Mouse (Mus musculus) frontal cortex, adult (tissue): ENCODE measurements at regions not wholly inside any gene's neighbourhood (a gene's known extent, or its start where the extent isn't known, plus 50 kb on each side); places are given as distances from the start of the nearest gene placed in this dataset.

Experiments
- ATAC-seq: cut with Nextera tagmentation; 2 replicates; pipeline ENCODE4 v1.9.2; 2017; ENCODE audit warnings: mild to moderate bottlenecking, moderate library complexity, mixed read lengths; ENCODE audit not compliant: low TSS enrichment

DNA sequence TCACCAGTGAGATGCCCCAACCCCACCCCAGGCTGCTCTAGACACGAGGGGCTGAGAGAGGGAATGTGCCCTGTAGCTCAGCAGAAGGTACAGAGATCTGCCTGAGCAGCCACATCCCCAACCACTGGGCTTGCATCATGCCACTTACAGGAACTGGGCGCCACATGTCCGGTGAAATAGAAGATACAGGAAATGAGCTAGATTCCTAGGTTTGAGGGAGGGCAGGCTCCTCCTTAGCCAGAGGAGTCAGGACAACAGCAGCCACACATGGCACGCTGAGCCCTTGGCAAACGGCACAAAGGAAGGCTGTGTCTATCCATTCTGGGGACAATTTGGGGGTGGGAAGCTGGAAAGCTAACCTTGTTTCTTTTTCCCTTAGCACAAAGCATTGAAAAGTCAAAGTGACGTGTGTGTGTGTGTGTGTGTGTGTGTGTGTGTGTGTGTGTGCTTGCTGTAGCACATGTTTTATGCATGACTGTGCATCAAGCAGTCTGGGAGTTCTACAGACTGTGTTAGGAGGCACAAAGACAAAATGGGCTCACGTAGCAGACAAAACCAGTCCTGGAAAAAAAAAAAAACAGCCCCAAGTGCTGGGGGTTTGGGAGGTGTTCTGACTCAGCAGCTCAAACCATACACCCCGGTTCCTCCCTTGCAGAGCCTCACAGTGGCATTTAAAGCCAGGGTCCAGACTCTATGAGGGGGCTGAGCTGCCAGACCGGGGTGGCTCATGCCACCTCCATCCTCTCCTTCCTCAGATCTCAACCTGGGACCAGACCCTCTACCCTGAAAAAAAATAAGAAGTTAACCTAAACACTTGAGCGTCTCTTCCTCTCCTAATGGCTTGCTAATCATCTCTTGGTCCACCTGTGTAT lies 343.7 kb upstream of the Smim15 start:
- peak; percentile 53 for ATAC-seq

GRCm38 (mm10) chr13:107699251-107699650 lies 345.0 kb upstream of the Smim15 start:
- ATAC-seq, result peak; percentile 31

GRCm38 (mm10) chr13:107698345-107698744 lies 345.9 kb upstream of the Smim15 start:
- peak; percentile 76 for ATAC-seq

GRCm38 (mm10) chr13:107692123-107692830 lies 352.0 kb upstream of the Smim15 start:
- ATAC-seq, result no peak

- no peak for ATAC-seq
Observed at GRCm38 (mm10) chr13:107688972-107689371, 355.3 kb upstream of the Smim15 start.

GRCm38 (mm10) chr13:107685231-107685630 lies 359.0 kb upstream of the Smim15 start:
- no peak for ATAC-seq

DNA sequence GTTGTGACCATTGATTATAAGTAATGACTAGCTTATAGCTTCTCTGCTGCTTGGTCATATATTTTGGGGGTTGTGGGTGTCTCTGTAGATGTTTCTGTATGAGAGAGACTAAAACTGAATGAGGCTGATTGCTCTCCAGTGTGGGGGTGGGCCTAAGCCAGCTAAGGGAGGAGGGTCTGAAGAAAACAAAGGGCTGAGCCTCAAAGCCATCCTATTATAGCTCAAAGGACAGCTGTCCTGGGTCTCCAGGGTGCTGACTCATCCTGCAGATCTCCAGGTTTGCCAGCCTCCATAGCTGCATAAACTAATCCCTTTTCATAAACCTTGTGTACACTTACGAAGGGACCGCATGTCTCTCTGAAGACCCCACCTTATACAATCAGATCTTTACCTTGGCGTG lies 360.3 kb upstream of the Smim15 start:
- no peak for ATAC-seq

DNA sequence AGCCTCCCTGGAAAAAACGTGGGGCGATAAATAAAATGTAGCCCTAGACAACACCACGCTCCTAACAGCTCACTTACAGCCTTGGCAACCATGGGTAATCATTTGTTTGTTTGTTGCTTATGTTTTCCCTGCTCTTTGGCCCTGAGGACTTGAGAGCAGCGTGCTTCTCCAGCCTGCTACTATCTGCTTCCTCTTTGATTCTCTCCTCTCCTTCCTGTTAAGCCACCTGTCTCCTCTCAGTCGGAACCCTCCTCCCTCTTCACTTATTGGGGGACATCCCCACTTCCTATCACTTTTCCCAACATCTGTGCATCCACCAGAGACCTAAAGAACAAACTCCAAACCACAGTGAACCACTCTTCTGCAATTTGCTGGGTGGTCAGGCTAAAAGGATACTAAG lies 362.5 kb upstream of the Smim15 start:
- no peak for ATAC-seq

DNA sequence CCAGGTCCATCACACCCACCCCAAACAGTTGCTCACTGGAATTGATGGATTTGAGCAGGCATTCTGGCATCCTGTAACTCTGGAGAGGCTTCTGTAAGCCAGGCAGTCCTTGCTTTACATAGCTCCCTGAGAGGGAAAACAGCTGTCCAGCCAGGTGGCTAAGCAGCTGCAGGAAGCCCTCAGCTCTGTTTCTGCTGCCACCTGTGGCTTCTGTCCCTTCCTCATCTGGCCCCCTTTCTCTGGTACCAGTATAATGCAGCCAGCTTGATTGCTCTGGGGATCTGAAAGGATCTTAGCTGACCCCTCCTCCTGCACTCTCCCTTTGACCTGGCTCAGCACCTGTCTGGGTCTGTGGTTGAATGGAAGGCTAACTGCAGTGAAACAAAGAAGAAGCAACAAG lies 365.4 kb upstream of the Smim15 start:
- ATAC-seq, result no peak

- no peak for ATAC-seq
Observed at GRCm38 (mm10) chr13:107677091-107677470, 367.2 kb upstream of the Smim15 start.

GRCm38 (mm10) chr13:107676310-107677090 lies 367.7 kb upstream of the Smim15 start:
- ATAC-seq, result peak; percentile 41; the same call in 1 of the 2 replicates

- ATAC-seq, result no peak
Observed at GRCm38 (mm10) chr13:107672166-107672565, 372.1 kb upstream of the Smim15 start.

- no peak for ATAC-seq
Observed at GRCm38 (mm10) chr13:107668509-107668908, 375.7 kb upstream of the Smim15 start.

GRCm38 (mm10) chr13:107665775-107666174 lies 378.5 kb upstream of the Smim15 start:
- no peak for ATAC-seq

DNA sequence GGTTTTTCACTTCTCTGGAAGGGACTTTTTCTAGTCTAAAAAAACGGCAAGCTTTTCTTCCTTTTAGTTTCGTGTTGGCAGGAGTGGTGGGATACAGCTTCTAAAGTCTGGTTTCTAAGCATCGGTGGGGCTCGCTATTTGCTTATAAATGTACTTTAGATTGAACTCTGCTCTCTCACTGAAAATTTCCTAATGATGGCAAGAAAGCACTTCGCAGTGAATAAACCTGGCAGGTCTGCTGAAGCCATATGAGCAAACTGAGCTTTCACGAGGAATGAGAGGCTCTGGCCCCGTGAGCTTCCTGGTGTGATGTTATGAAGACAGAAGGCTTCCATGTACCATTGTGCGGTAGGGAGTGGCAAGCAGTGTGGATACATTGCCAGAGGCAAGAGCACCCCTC lies 380.0 kb upstream of the Smim15 start:
- no peak for ATAC-seq

- ATAC-seq, result no peak
Observed at GRCm38 (mm10) chr13:107663745-107664144, 380.5 kb upstream of the Smim15 start.

DNA sequence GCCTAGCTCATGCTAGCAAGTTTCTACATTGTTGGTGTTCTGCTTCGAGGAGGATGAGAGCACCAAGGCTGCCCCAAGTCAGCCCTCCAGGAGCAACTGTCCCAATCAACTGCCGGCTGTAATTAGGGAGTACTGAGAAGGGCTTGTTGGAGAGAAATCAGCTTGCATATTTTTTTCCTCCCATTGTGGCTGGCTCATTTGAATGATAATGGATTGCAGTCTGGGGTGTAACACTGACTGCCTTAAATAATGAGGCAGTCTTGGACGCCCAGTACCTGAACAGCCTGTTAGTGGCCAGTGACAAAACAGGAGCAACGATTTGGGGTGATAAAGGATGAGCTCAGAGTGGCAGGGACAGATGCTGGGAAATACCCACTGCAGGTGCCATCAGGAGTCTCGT lies 382.8 kb upstream of the Smim15 start:
- ATAC-seq, result no peak

GRCm38 (mm10) chr13:107645865-107646645 lies 398.2 kb upstream of the Smim15 start:
- ATAC-seq, result peak; percentile 68

DNA sequence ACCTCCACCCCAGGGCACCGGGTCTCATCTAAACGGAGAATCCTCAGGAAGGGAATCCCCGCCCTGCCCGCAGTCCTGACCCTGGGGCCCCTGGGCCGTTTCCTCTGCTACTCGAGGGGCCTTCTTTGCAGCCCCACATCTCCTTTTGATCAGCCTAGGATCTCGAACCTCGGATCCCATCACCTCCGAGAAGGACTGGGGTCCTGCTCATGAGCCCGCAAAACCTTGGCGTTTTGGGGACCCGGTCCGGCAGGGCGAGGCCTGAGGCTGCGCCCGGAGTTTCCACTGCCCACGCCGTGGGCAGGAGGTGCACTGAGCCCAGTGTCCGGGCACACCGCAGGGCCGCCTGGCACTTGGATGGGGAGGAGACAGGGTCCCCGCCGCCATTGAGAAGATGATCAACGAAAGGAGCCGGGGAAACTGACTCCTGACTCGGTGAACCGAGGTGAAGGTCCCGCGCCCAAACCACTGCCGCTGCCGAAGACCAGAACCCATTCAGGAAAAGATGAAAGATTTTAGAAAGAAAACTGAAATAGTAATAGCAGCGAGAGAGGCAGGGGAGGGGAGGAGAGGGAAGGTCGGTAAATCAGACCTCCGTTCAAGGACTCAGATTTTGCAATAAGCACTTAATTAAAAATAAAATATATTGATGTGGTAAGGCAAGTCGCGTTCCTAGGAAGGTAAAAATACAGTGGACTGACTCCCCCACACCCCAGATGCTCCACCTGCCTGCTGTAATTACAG lies 399.0 kb upstream of the Smim15 start:
- no peak for ATAC-seq

- ATAC-seq, result no peak
Observed at GRCm38 (mm10) chr13:107644705-107645104, 399.5 kb upstream of the Smim15 start.
